Mouse (Mus musculus) stomach, postnatal 0 days (tissue): Measurements from ENCODE around the gene Ranbp9. TPM values are rescaled to one million over a fixed set of nuclear protein-coding genes. Genes with fewer than 3 reads are reported as not detected.

Experiments used
- ATAC-seq: fragments of 200-750 bp; cut with Nextera tagmentation; 2 replicates; pipeline ENCODE4 v1.8.0; 2017; ENCODE audit not compliant: low FRiP score, low TSS enrichment
- DNase-seq: peaks from one replicate; pipeline ENCODE4 v3.0.0-alpha.2; 2016; ENCODE audit warnings: low spot score
- H3K27ac ChIP-seq: fragments of 300-500 bp; sonication (generic); replicated peaks from 2 replicates; pipeline ENCODE4 v1.5.1; 2014; ENCODE audit warnings: mild to moderate bottlenecking, control low read depth
- H3K27me3 ChIP-seq: fragments of 300-500 bp; sonication (generic); 2 replicates; pipeline ENCODE4 v1.6.1; 2014; ENCODE audit warnings: low read length; ENCODE audit not compliant: control insufficient read depth, insufficient read depth
- H3K36me3 ChIP-seq: fragments of 300-500 bp; sonication (generic); 2 replicates; pipeline ENCODE4 v1.6.1; 2014; ENCODE audit warnings: low read length, mixed read lengths; ENCODE audit not compliant: control insufficient read depth, insufficient read depth
- H3K4me1 ChIP-seq: fragments of 300-500 bp; sonication (generic); replicated peaks from 2 replicates; pipeline ENCODE4 v1.6.1; 2014; ENCODE audit warnings: antibody characterized with exemption; ENCODE audit not compliant: control insufficient read depth, insufficient read depth
- H3K4me2 ChIP-seq: fragments of 300-500 bp; sonication (generic); replicated peaks from 2 replicates; pipeline ENCODE4 v1.6.1; 2014; ENCODE audit warnings: low read depth, mild to moderate bottlenecking, control low read depth, moderate library complexity
- H3K4me3 ChIP-seq: fragments of 300-500 bp; sonication (generic); 2 replicates; pipeline ENCODE4 v1.5.1; 2014; ENCODE audit warnings: low read depth, low read length, control low read depth
- H3K9ac ChIP-seq: fragments of 300-500 bp; sonication (generic); 2 replicates; pipeline ENCODE4 v1.6.1; 2014; ENCODE audit warnings: mild to moderate bottlenecking, low read length, control low read depth, mixed read lengths
- H3K9me3 ChIP-seq: fragments of 300-500 bp; sonication (generic); 2 replicates; pipeline ENCODE4 v1.6.1; 2016; ENCODE audit warnings: low read length; ENCODE audit not compliant: control insufficient read depth
- CTCF ChIP-seq: IDR thresholded peaks from 2 replicates; pipeline ENCODE4 v1.5.1; 2016; ENCODE audit warnings: antibody characterized with exemption, low read depth, mild to moderate bottlenecking, moderate library complexity
- EP300 ChIP-seq: optimal IDR thresholded peaks from 2 replicates; pipeline ENCODE3; 2016; ENCODE audit warnings: antibody characterized with exemption
- WGBS: fragments of 180-500 bp; shearing (Covaris S2); extraction: QIAGEN DNeasy Blood & Tissue Kit; methylation state at CpG from one replicate; pipeline ENCODE4 v1.1.7; 2014; 5-methylcytosine and 5-hydroxymethylcytosine counted together
- polyA plus RNA-seq: library from polyadenylated mRNA; unstranded; fragments of >200 nt; fragmentation: Nextera tagmentation; extraction: Ambion mirVana; gene quantifications from 2 replicates; pipeline ENCODE4 v1.2.1, GENCODE M21; 2015

Gene Ranbp9
- polyA plus RNA-seq, 1 experiment from 2014 or later = 7.1 TPM

- Histone ChIP-seq H3K27me3 (no peaks in the 10 kb centered on the region), H3K4me1 (no peaks in the 10 kb centered on the region), H3K36me3 (no peaks in the 10 kb centered on the region), H3K4me2 (no peak overlapping the region), H3K27ac (no peak overlapping the region), H3K4me3 (no peak overlapping the region), H3K9me3 (no peaks in the 10 kb centered on the region), H3K9ac (no peak overlapping the region)
- 38% methylated on average over 7 of the region's 7 CpGs for WGBS
- DNase-seq (no peak), ATAC-seq (no peak)
- TF ChIP-seq CTCF = no peak
- no peak for TF ChIP-seq EP300
Observed at GRCm38 (mm10) chr13:43452843-43453605, 28.1 kb downstream of the Ranbp9 start.

DNA sequence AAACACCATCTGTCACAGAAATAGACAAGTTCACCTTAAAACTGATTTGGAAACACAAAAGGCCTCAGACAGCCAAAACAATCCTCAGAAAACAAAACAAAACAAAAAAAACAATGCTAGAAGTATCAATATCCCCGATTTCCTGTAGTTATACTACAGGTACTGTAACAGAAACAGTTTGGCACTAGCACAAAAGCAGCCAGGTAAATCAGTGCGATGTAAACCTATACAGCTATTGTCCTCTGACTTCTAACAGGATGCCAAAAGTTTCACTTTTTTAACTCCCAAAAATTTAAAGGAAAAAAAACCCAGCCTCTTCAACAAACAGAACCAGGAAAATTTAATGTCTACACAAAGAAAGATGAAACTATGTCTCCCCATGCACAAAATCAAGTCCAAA is 28.9 kb downstream of the Ranbp9 start:
- Histone ChIP-seq H3K9ac (no peak overlapping the region), H3K4me3 (no peak overlapping the region), H3K4me1 (no peaks in the 10 kb centered on the region), H3K27ac (no peak overlapping the region), H3K27me3 (no peaks in the 10 kb centered on the region), H3K9me3 (no peaks in the 10 kb centered on the region), H3K4me2 (no peak overlapping the region), H3K36me3 (no peaks in the 10 kb centered on the region)
- WGBS = 75% methylated on average over 2 of the region's 2 CpGs
- no peak for DNase-seq
- ATAC-seq = no peak
- TF ChIP-seq EP300 (no peak), CTCF (no peak)

DNA sequence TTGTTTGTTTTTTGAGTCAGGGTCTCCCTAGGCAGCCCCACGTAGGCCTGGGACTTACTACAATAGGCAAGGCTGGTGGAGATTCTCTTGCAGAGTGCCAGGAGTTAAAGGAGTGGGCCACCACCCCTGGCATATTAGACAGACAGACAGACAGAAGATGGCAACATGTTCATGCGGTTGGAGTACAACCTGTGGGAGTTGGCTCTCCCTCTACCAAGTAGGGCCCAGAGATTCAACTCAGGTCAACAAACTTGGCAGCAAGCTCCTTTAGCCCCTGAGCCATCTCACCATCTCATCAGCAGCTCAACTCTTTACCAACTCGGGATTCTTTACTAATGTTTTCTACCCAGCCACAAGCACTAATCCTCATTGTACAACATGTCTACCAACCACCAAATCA is 30.4 kb downstream of the Ranbp9 start:
- H3K4me2 ChIP-seq = no peak overlapping the region
- H3K27me3 ChIP-seq = no peaks in the 10 kb centered on the region
- H3K27ac ChIP-seq = no peak overlapping the region
- no peak overlapping the region for H3K9ac ChIP-seq
- no peaks in the 10 kb centered on the region for H3K4me1 ChIP-seq
- DNase-seq (no peak), ATAC-seq (no peak)
- 74% methylated on average over 3 of the region's 3 CpGs for WGBS
- no peaks in the 10 kb centered on the region for H3K9me3 ChIP-seq
- H3K36me3 ChIP-seq = no peaks in the 10 kb centered on the region
- H3K4me3 ChIP-seq = no peak overlapping the region
- TF ChIP-seq EP300 (no peak), CTCF (no peak)

- H3K9me3 ChIP-seq = no peaks in the 10 kb centered on the region
- no peak overlapping the region for H3K4me3 ChIP-seq
- 80% methylated on average over 3 of the region's 3 CpGs for WGBS
- ATAC-seq (no peak), DNase-seq (no peak)
- no peak for TF ChIP-seq EP300
- no peak for TF ChIP-seq CTCF
- no peak overlapping the region for H3K9ac ChIP-seq
- H3K27ac ChIP-seq = no peak overlapping the region
- no peaks in the 10 kb centered on the region for H3K4me1 ChIP-seq
- no peaks in the 10 kb centered on the region for H3K36me3 ChIP-seq
- H3K27me3 ChIP-seq = no peaks in the 10 kb centered on the region
- no peak overlapping the region for H3K4me2 ChIP-seq
Observed at GRCm38 (mm10) chr13:43447721-43448120, 33.4 kb downstream of the Ranbp9 start.

DNA sequence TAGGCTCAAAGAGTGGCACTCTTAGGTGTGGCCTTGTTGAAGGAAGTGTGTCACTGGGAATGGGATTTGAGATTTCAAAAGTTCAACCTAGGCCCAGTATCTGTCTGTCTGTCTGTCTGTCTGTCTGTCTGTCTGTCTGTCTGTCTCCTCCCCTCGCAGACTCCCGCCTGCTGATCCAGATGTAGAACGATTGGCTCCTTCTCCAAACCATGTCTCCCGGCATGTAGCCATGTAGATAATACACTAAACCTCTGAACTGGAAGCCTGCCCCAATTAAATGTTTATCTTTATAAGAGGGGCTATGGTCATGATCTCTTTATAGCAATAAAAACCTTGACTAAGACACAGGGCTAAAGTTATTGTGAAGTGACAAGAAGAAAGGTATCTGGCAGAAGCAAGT is 35.3 kb downstream of the Ranbp9 start:
- H3K27me3 ChIP-seq = no peaks in the 10 kb centered on the region
- no peak overlapping the region for H3K4me2 ChIP-seq
- no peaks in the 10 kb centered on the region for H3K36me3 ChIP-seq
- no peaks in the 10 kb centered on the region for H3K4me1 ChIP-seq
- no peak overlapping the region for H3K9ac ChIP-seq
- no peaks in the 10 kb centered on the region for H3K9me3 ChIP-seq
- ATAC-seq = no peak
- no peak for DNase-seq
- no peak overlapping the region for H3K4me3 ChIP-seq
- TF ChIP-seq EP300 (no peak), CTCF (no peak)
- H3K27ac ChIP-seq = no peak overlapping the region
- WGBS = 71% methylated on average over 4 of the region's 4 CpGs

DNA sequence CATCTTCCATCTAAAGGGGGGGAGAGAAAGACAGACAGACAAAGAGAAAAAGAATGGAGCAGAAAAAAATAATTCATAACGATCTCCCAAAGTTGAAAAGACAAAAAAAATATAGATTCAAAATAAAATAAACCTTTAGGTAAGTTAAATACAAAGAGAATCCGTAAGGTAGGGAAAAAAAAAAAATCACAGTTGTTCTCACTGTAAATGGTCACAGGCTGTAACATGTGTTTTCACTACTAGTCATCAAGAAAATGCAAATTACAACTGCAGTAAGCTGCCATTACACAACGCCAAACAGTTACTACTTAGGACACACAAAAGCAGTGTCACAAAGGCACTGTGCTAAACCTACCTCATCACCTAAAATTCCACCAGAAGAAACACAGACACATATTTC is 36.4 kb downstream of the Ranbp9 start:
- no peak for TF ChIP-seq CTCF
- TF ChIP-seq EP300 = no peak
- Histone ChIP-seq H3K9me3 (no peaks in the 10 kb centered on the region), H3K27ac (no peak overlapping the region), H3K36me3 (no peaks in the 10 kb centered on the region), H3K4me2 (no peak overlapping the region), H3K9ac (no peak overlapping the region), H3K4me3 (no peak overlapping the region), H3K4me1 (no peaks in the 10 kb centered on the region; the same call in 1 of the 2 replicates), H3K27me3 (no peaks in the 10 kb centered on the region)
- WGBS = 91% methylated on average over 3 of the region's 3 CpGs
- no peak for DNase-seq
- ATAC-seq = no peak
